Mouse (Mus musculus) frontal cortex, postnatal 25 days (tissue): ENCODE measurements around the gene Scn10a.

Experiments
- DNase-seq, 2 experiments: peaks; one replicate each; pipeline ENCODE4 v3.0.0; 2022; ENCODE audit warnings: low spot score in 2 of 2

The Scn10a gene

DNA sequence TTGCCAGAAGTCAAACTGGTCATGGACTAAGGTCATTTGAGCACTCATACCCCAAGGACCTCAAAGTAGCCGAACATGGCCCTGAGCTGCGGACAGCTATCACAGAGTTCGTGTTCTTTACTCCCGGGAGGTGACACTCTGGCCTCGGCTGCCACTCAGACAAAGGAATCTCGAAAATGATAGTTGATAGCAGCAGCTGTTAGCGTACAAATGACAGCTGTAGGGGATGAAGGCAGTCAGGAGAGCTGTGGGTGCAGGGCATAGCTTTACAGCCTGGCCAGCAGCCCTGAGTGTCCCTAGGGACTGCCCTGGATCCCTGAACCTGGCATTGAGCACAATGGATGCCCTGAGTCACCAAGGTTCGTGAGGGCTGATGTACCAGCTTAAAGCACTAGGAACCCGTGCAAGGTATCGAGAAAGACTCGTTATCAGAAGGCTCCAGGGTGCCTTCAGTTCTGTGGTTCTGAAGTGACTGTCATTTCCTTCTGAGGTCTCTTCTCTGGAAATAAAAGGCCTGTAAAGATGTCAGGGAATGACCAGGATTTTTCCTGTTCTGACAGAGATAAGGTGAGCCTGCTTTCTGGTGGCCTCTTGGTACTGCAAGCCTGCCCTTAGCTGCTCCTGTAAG lies 84.8 kb downstream of the Scn10a start:
- DNase-seq: no peak

DNA sequence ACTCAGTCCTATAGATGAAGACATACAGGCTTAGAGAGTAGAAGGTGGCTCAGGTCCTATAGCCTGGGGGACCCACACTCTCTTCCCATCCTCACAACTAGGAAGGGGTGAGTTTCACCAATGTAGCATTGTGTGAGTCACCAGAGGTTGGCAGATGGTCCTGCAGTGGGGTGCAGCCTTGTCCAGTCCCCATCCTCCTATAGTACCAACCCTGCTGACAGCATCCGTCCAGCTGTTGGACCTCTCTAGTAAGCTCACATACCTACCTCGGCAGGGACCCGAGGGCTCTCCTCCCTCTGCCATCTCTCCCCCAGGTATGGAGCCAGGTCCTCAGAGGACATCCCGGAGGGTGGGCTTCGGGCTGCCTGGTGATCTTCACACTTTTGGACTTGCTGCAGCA lies 85.6 kb downstream of the Scn10a start:
- no peak for DNase-seq

DNA sequence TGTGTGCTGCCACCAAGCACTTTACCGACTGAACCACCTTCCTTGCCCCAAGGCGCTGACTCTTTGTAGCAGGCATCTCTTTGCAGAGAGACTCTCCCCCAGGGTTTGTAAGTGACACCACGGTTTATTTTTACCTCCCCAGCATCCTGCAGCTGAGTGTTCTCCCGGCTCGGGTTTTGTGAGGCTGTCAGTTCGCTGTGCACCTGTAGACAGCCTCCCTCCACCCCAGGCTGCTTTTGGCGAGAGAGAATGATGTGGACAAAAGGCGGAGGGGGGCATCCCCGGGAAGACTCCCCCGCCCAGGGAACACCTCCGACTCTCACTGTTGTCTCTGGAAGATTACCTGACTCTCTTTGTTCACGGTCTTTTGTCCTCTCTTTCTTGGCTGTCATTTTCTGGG lies 86.3 kb downstream of the Scn10a start:
- no peak for DNase-seq

DNA sequence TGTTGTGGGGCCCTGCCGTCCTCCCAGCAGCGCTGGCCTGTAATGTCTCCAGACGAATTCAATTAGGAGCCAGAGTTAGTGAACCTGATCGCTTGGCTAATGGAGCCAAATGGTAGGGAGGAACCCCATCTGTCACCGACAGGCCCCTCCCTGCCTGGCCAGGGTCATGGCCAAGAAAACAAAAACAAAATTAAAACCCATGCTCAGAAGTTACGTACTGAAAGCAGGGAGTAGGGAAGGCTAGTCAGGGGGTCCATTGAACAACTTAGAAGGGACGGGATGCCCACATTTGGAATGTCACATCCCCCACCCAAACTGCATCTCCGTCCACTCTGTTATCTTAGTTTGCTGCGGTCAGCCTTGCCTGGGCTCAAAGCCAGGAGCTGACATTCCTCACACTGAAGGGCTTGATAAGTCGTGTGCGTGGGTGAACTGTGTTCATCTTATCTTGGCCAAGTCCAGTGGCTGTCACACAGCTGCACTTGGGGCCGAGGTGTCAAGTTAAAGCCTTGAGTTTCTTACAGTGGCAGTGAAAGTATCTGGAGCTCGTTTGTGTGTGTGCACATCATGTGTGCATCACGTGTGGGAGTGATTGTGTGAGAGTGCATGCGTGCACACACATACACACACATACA lies 87.1 kb downstream of the Scn10a start:
- DNase-seq: no peak

DNA sequence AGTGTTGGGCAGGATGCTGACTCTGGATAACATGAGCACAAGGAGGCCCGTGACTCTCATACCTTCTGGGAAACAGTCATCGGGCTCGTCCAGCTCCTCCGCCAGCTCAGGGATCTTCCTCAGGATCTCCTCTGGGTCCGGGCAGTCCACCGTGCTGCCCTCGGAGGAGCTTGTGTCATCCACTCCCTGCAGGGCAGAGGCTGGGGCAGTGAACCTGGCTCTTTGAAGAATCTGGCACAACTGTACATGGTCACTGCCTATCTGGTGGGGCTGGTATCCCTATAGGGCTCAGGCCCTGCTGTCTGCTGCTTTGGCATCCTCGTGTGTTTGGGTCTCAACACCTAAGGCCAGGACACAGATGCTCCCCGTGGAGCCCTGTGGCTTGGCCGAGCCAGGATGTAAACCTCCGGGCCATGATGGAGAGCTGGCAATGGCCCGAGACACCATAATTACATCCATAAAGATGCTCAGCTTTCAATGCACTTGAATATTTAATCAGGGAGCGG lies 87.7 kb downstream of the Scn10a start:
- DNase-seq: no peak

DNA sequence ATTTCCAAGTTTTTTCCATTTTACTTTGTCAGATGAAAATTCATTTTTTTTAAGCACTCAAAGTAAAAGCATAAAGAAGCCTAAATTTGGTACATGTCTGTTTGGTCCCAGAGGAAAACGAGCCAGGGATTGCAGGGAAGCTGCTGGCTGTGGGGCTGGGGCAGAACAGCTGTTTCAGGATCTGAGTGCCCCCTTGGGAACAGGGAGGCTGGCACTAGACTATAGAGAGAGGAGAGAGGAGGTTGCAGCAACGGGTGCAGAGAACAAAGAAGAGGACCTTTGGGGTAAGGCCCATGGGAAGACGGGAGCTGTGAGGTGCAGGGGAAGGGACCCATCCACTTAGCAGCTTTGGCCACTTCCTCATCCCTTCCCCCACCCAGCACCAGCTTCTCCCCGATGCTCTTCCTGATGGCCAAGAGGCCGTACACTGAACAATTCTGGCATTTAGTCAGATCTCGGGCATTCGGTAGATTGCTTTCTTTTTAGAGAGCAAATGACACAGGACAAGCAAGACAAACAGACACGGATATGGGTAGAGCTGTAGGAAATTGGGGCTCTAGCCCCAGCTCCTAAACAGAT lies 90.3 kb downstream of the Scn10a start:
- no peak for DNase-seq

DNA sequence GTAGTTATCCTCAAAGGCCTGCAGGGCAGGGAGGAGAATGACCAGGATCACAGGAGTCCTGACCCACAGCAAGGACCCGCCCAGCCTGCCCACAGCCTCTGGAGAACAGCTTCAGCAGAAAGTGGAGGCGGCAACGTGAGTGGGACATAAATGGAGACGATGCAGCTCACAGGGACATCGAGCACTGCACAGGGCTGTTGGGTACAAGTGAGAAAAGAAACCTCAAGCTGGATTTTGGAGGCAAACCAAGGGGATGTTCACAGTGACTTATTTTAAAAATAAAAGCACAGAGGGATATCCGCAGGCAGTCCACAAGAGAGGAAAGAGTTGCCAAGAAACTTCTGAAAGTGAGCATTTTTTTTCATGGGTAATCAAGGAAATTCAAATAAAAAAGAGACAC lies 91.9 kb downstream of the Scn10a start:
- no peak for DNase-seq

DNA sequence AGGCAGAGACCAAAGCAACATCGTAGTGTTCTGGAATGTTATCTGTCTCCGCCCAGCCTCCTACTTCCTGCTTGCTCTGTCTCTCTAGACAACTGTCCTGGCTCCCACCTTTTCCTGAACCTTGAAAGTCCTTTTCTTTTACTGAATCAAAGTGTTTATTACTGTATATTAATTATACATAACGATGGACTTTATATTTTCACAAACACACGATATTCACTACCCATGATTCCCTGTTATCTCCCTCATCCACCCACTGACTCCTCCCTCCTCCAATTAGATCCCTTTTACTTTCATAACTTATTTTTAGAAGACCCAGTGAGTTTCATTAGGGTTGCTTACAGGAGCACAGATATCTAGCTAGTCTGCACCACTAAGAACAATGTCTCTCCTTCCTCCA lies 95.0 kb downstream of the Scn10a start:
- DNase-seq: no peak

DNA sequence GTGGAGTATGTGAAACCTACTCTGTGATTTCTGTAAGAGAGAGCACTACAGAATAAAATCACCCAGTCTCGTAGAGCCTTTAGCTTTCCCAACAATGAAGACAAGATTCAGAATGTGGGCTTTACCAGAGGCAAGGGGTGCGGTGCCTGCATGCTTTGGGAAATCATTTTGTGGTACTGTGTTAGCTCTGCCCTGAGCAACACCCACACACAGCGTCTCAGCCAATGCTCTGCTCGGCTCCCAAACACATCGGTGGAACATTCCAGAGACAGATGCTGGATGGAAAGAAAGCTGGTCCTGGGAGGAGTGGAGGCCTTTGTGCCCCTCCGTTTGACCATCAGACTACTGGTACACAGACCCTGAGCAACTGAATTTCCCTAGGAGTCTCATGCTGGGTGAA lies 104.3 kb downstream of the Scn10a start:
- no peak for DNase-seq

DNA sequence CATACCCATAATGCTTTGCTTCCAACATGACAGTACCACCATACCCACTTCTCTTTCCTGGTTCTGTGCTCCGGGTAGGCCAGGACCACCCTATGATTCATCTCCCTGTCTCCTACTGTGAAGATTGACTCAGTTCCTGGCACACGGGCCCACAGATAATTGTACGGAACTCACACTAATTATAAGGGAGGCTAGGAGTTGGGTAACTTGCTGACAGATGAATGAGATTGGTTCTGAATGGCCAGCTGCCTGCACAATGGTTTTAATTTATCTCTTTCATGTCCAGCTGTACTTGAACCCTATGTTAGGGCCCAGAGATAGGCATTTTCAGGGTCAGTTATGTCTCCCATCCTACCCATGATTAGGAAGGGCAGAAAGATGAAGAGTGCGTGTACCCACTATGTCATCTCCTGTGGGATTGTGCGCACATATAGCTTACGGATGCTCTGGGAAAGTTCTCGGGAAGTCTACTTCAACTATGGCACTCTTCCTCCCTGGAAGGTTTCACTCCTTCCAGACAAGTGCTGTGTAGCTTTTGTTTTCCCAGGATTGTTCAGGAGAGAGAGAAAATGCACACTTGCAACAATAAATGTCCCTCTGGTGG lies 108.5 kb downstream of the Scn10a start:
- DNase-seq: no peak

DNA sequence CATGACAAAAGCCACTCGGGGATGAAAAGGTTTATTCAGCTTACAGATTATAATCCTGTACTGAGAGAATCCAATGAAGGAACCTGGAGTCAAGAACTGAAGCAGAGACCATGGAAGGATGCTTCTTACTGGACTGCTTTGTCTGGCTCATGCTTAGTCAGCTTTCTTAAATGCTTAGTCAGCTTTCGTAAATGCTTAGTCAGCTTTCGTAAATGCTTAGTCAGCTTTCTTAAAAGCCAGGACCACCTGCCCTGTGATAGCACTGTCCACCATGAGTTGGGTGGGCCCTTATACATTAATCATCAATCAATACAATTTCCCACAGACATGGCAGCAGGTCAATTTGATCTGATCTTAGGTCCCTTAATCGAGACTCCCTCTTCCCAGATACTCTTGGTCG lies 112.2 kb downstream of the Scn10a start:
- DNase-seq: no peak

DNA sequence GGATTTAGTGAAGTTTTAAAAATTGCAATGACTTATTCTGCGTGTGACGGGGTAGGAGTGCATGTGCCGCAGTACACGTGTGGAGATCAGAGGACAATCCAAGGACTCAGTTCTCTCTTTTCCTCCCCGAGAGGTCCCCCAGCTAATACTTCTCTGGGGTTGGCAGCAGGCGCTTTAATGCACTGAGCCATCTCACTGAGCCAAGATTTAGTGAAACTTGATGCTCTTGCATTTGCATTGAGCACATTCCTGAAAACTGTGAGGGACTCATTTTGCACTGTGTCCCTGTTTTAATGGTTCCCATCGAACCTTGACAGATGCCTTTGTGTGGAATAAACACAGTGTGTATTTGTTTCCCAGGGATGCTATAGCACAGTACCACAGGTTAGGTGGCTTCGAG lies 114.5 kb downstream of the Scn10a start:
- no peak for DNase-seq

DNA sequence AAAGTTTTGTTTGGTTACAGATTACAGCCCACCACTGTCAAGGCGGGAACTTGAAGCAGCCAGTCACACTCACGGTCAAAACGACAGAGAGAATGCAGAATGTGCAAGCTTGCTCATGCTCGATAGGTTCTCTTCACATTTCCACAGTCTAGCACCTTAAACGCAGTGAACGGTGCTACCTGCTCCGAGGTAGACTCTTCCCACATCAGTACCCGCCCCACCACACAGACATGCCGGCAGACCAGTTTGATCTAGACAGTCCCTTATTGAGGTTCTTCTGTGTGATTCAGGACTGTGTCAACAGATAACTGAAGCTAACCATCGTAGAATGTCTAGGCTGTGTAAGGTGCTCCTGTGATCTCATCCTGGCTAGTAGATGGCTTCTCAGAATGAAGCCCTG lies 120.6 kb downstream of the Scn10a start:
- DNase-seq: no peak

DNA sequence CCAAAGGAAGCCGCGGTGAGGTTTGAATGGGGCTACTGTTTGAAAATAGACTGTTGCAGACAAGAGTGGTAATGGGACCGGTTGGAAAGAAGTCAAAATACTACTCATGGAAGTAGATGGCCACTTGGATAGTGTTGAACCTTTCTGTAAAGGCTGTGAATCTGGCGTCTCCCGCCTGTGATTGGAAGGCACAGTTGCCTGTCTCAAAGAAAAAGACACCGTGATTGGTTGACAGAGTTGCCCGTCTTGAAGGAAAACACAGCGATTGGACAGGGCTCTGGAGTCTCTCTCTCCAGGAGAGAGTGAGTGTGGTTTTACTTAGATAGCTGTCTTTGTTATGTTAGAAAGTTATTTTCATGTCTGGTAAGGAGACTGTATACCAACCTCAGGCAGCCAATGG lies 121.8 kb downstream of the Scn10a start:
- no peak for DNase-seq

DNA sequence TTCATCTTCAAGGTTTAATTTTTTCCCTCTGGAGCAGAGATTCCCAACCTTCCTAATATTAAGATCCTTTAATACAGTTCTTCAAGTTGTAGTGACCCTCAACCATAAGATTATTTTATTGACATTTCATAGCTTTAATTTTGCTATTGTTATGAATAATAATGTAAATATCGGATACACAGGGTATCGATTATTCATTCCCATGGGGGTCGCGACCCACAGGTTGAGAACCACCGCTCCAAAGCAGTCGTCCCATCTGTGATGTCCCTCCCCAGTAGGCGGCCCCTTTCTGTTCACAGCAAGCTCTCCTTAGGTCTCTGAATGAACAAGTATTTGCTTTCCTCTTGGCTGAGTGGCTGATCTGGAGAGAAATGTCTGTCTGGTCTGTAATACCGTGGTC lies 129.5 kb downstream of the Scn10a start:
- no peak for DNase-seq

DNA sequence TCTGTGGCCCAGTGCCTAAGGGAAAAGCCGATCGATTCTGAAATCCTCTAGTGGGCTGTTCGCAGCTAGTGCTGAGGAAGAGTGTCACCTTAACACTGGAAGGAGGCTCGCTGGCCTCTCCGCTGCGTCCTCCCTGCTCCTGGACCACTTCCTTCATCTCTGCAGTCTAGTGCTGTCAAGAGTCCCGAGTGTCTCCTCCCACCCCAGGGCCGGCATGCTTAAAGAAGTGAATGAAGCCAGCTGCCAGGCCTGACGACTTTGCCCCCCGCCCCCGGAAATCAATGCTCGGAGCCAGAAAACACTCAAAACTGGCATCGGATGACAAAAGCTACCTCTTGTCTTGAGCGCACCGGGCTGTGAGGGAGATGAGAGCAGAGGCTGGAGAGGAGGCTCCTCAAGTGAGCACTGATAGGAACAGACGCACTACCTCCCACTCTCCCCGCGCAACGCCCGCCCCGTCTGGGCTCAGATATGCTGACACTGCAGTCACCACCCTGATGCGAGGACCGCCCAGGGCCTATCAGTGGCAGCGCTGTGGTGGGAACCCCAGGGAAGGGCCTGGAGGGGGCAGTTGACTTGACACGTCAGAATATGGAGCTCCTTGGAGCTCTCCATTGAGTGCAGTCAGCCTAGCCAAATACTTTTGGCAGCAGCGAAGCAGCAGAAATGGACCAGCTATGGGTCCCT lies 130.2 kb downstream of the Scn10a start:
- no peak for DNase-seq

DNA sequence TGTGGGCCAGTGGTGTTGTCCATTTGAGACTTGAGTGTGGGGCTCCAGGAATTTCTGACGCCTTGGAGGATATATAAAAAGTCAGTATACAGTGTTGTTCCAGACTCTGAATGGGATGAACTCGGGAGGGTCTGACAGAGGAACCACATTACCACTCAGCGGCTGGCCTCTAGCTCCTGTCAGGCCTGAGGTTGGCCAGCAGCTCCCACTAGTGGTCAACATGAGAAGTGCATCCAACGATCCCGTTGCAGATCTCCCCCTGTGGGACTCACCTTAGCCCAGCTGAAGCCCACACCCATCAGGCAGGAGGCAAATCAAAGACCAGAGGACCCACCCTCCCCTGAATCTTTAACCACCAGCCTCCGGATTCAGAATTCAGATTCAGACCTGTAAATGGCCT lies 138.5 kb downstream of the Scn10a start:
- DNase-seq: peak; percentile 61 to 71

DNA sequence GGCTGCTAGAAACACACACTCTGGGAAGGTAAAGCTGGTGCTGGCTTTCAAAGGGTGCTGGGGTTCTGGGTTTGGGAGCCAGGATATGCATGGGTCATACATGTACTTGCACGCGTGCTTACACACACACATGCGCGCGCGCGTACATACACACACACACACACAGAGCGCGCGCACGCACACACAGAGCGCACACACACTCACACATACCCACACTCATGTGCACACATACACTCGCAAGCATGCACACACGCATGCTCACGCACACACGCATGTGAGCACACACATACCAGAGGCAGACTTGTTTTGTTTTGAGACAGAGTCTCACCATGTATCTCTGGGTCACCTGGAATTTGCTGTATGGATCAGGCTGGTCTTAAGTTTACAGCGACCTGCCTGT lies 138.9 kb downstream of the Scn10a start:
- no peak for DNase-seq

DNA sequence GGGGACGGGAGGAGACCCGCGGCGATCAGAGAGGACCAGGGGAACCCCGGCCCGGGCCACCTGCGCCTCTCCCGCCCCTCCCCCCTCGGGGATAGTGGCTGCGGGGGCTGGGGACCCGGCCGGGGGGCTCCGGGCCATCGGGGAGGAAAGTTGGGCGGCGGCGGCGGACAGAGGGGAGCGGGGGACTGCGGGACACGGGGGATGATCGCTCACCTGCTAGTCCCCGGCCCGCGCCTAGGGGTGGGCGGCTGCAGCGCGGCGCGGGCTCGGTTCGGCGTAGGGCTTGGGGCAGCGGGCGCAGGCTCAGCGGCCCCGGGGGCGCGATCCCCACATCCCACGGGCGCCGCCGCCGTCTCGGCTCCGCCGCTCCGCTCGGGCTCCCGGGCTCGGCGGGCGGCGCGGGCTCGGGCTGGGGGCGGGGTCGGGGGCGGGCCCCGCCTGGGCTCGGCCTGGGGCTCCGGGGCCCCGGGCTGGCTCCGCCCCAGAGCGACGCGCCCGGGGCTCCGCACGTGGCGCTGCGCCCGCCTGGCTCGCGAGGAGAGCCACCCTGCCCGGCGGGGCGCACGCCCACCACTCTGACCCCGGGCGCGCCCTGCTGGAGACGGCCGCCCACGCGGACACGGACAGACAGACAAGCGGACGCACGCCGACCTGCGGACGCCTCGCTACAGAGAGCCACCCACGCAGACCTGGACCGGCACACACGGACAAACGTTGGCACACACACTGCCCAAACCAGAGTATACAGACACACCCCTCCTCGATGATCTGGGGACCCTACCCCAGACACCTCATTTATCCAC lies 140.3 kb downstream of the Scn10a start, which contains the start of gene Scn5a:
Gene Scn5a (minus strand): TSS at position 381 of the 803 bp plus-strand sequence.
- DNase-seq: no peak

DNA sequence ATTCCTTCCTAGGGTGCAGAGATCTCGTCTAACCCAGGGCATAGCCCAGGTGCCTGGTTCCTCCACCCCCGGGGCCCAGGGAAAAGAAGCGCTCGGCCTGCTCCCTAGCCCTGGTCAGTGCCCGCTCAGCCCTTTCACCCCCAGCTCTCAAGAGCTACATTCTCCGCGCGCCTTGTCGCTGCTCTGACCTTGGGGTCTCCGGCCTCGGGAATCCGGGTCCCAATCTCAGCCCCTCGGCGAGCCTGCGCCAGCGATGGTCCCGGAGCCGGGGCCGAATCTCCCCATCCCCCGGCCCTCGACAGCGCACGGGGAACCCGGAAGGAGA lies 140.8 kb downstream of the Scn10a start:
- no peak for DNase-seq

DNA sequence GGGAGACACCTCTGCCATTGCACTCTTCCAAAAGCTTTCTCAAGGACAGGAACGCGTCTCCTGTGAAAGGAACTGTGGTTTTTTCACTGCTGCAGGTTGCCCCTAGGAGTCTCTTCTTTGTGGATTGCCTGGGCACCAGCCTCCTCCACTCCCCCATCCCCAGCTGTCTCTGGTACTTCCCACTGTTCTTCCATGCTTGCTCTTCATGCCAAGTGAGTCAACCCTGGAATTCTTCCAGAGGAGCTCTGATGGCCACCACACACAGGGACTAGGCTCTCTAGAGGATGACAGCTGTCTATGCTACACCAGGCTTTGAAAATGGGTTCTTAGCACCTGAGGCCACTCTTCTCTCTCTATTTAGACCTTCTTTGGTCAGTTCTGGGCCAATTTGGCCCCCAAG lies 142.1 kb downstream of the Scn10a start:
- DNase-seq: no peak

DNA sequence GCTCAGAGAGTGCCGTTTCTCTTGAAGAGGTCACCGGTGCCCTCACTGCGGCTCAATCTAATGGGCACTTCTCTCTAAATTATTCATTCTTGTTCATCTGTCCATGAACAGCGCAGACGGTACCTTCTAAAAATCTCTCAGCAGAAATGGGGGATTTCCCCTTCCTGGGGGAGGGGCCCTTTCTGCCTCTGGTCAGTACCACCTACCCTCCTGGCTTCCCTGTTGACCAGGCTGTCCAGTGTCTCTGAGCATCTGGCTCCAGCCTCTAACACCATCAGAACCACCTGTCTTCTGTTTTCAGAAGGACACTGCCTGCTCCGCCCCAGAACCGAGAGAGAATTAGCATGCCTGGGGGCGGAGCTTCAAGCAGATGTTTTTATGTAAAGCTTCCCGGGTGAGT lies 143.4 kb downstream of the Scn10a start:
- no peak for DNase-seq
